Mouse (Mus musculus) embryonic fibroblast, embryonic 13.5 days (primary cell): ENCODE data around the gene Smad1.

ENCODE experiments used
- CTCF ChIP-seq: IDR thresholded peaks from 2 replicates; pipeline ENCODE4 v1.5.1; 2011; ENCODE audit warnings: mild to moderate bottlenecking, control low read depth, low read length, moderate library complexity, borderline replicate concordance; ENCODE audit not compliant: insufficient read depth
- POLR2A ChIP-seq: IDR thresholded peaks from 2 replicates; pipeline ENCODE4 v1.6.1; 2011; ENCODE audit warnings: low read depth, mild to moderate bottlenecking, control low read depth, low read length, moderate library complexity

DNA sequence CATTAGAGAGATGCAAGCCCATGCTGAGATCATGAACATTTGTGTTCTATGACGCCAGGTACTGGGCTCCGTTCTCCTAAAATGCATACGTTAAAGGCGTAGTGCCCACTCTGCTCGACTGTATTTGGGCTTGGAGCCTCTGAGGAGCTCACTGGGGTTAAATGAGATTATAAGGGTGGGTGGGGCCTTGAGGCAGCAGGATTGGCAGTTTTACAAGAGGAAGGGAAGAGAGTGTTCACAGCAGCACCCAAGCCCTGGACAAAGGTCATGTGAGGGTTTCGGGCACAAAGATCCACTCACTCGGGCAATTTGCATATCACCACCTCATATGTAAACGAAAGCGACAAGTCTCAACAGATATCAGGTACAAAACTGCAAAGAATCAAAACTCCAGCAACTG lies 26.8 kb downstream of the Smad1 start:
- TF ChIP-seq CTCF (no peak), POLR2A (no peak)
